Mouse (Mus musculus) spleen, postnatal 36 days (tissue): ENCODE results near the gene Ush1g.

Experiments
- DNase-seq, 2 experiments: peaks; one replicate each; pipeline ENCODE4 v3.0.0; 2022; ENCODE audit warnings: low spot score in 2 of 2, mixed read lengths in 1 of 2

Ush1g gene

DNA sequence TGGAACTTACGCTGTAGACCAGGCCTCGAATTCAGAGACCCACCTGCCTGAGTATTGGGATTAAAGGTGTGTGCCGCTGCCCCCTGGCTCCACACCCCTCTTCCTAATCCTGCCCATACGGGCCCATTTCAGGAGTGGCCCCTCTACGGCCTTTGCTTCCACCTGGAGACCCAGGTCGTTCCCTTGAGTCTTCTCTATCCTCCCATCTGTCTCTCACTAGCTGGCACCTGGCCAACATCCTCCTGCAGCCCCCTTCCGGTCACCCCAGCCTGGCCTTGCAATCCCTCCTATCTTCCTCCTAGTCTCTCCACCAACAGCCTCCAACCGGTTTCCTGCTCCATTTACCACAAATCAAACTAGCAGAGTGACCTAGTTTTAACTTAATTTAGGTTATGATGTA, 32.0 kb downstream of the Ush1g start:
- DNase-seq = no peak

- DNase-seq = no peak
These were observed 33.5 kb downstream of the Ush1g start for GRCm38 (mm10) chr11:115288305-115288704.

DNA sequence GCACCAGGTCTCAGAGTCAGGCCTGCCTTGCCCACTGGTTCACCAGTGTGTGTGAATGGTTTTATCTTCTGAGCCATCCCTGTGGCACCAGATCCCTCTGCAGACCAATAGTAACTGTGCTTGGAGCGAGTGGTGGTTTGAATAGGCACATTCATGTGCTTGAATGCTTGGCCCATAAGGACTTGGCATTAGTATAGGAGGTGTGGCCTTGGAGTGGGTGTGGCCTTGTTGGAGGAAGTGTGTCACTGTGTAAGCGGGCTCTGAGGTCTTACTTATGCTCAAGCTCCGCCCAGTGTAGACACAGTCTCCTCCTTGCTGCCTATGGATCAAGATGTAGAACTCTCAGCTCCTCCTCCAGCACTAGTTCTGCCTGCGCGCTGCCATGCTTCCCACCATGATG, 34.5 kb downstream of the Ush1g start:
- DNase-seq = no peak

GRCm38 (mm10) chr11:115286201-115286993, 35.4 kb downstream of the Ush1g start:
- no peak for DNase-seq

DNA sequence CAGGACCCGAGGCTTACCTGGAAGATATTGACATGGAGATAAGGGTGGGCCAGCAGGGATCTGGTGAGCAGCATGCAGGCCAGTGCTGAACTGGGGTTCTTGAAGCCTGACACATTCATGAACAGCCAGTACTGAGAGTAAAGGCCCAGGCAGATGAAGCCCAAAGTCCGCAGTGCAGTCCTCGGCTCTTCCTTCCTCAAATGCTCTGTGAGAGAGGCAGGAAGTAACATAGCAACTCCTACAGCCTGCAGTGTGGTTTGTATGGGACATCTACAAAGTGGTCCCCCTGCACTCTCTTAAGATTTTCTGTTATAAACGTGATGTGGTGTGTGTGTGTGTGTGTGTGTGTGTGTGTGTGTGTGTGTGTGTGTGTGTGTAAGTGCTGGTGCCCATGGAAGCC, 36.6 kb downstream of the Ush1g start:
- DNase-seq = no peak

GRCm38 (mm10) chr11:115283891-115284620, 37.8 kb downstream of the Ush1g start:
- DNase-seq = no peak

- DNase-seq = no peak
These were observed 38.4 kb downstream of the Ush1g start for GRCm38 (mm10) chr11:115283486-115283765.

GRCm38 (mm10) chr11:115282723-115283485, 38.9 kb downstream of the Ush1g start:
- no peak for DNase-seq

- DNase-seq = no peak
These were observed 39.5 kb downstream of the Ush1g start for GRCm38 (mm10) chr11:115282295-115282694.

- DNase-seq = no peak
These were observed 42.1 kb downstream of the Ush1g start for GRCm38 (mm10) chr11:115279726-115280125.

GRCm38 (mm10) chr11:115278176-115278575, 43.7 kb downstream of the Ush1g start:
- no peak for DNase-seq

DNA sequence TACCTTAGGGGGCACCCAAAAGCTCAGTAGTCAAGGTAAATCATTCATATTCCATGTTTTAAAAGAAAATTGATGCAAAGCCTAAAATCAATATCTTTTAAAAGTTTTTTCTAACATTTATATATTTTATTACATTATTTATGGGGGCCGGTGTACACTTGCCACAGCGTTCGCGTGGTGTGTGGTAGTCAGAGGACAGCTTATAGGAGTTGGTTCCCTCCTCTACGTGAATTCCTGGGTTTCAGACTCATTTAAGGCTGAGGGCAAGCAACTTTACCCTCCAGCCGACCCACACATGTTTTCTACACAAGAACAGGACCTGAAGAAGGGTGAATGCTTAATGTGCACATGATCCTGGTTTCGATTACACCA, 44.3 kb downstream of the Ush1g start:
- DNase-seq = no peak

GRCm38 (mm10) chr11:115276780-115277603, 44.8 kb downstream of the Ush1g start, which contains the start of gene Fdxr:
Gene Fdxr (minus strand): TSS chr11:115277050.
- peak; percentile 99 to 100 for DNase-seq

GRCm38 (mm10) chr11:115275954-115276353, 45.9 kb downstream of the Ush1g start:
- DNase-seq = no peak

- DNase-seq = no peak
These were observed 46.3 kb downstream of the Ush1g start for GRCm38 (mm10) chr11:115275509-115275908.

GRCm38 (mm10) chr11:115274771-115275170, 47.1 kb downstream of the Ush1g start:
- no peak for DNase-seq

GRCm38 (mm10) chr11:115274178-115274577, 47.7 kb downstream of the Ush1g start:
- no peak for DNase-seq

GRCm38 (mm10) chr11:115273735-115274134, 48.1 kb downstream of the Ush1g start:
- DNase-seq = no peak

GRCm38 (mm10) chr11:115272894-115273498, 48.8 kb downstream of the Ush1g start:
- no peak for DNase-seq

- DNase-seq = no peak
These were observed 50.4 kb downstream of the Ush1g start for GRCm38 (mm10) chr11:115271481-115271880.

DNA sequence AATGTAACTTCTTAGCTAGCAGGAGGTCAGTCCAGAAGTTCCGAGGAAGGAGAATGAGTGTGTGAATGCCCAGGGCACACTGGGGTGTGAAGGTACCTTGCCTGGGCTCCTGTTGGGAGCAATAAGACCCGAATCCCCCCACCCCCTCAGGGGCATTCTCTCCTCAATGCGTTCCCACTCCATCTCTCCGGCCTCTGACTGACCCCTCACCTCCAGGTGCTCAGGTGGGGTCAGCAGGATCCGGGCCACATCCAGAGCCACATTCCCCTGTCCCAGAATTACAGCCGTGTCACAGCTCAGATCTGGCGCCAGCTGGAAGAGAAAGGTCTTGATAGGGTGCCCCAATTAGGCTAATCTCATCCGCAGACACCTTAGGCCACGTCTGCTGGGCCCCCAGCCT, 50.8 kb downstream of the Ush1g start:
- DNase-seq = no peak
